Mouse (Mus musculus) ovary, postnatal 36 days (tissue): ENCODE measurements around the gene Fibin.

ENCODE experiments used
- DNase-seq: peaks from one replicate; pipeline ENCODE4 v3.0.0; 2022; ENCODE audit warnings: low spot score, mixed read lengths

Fibin gene

GRCm38 (mm10) chr2:110314074-110314473, 48.9 kb downstream of the Fibin start:
- no peak for DNase-seq

GRCm38 (mm10) chr2:110313305-110313824, 49.6 kb downstream of the Fibin start:
- no peak for DNase-seq
